Mouse (Mus musculus) stomach, postnatal 0 days (tissue): ENCODE measurements around the gene Dcun1d3. TPM values are rescaled to one million over a fixed set of nuclear protein-coding genes. Genes with fewer than 3 reads are reported as not detected.
A peak's percentile ranks its signal among the peaks of the same experiment; 100 is the strongest.

ENCODE experiments used
- ATAC-seq: fragments of 200-750 bp; cut with Nextera tagmentation; 2 replicates; pipeline ENCODE4 v1.8.0; 2017; ENCODE audit not compliant: low FRiP score, low TSS enrichment
- DNase-seq: peaks from one replicate; pipeline ENCODE4 v3.0.0-alpha.2; 2016; ENCODE audit warnings: low spot score
- H3K27ac ChIP-seq: fragments of 300-500 bp; sonication (generic); replicated peaks from 2 replicates; pipeline ENCODE4 v1.5.1; 2014; ENCODE audit warnings: mild to moderate bottlenecking, control low read depth
- H3K27me3 ChIP-seq: fragments of 300-500 bp; sonication (generic); 2 replicates; pipeline ENCODE4 v1.6.1; 2014; ENCODE audit warnings: low read length; ENCODE audit not compliant: control insufficient read depth, insufficient read depth
- H3K36me3 ChIP-seq: fragments of 300-500 bp; sonication (generic); 2 replicates; pipeline ENCODE4 v1.6.1; 2014; ENCODE audit warnings: low read length, mixed read lengths; ENCODE audit not compliant: control insufficient read depth, insufficient read depth
- H3K4me1 ChIP-seq: fragments of 300-500 bp; sonication (generic); replicated peaks from 2 replicates; pipeline ENCODE4 v1.6.1; 2014; ENCODE audit warnings: antibody characterized with exemption; ENCODE audit not compliant: control insufficient read depth, insufficient read depth
- H3K4me2 ChIP-seq: fragments of 300-500 bp; sonication (generic); replicated peaks from 2 replicates; pipeline ENCODE4 v1.6.1; 2014; ENCODE audit warnings: low read depth, mild to moderate bottlenecking, control low read depth, moderate library complexity
- H3K4me3 ChIP-seq: fragments of 300-500 bp; sonication (generic); 2 replicates; pipeline ENCODE4 v1.5.1; 2014; ENCODE audit warnings: low read depth, low read length, control low read depth
- H3K9ac ChIP-seq: fragments of 300-500 bp; sonication (generic); 2 replicates; pipeline ENCODE4 v1.6.1; 2014; ENCODE audit warnings: mild to moderate bottlenecking, low read length, control low read depth, mixed read lengths
- H3K9me3 ChIP-seq: fragments of 300-500 bp; sonication (generic); 2 replicates; pipeline ENCODE4 v1.6.1; 2016; ENCODE audit warnings: low read length; ENCODE audit not compliant: control insufficient read depth
- CTCF ChIP-seq: IDR thresholded peaks from 2 replicates; pipeline ENCODE4 v1.5.1; 2016; ENCODE audit warnings: antibody characterized with exemption, low read depth, mild to moderate bottlenecking, moderate library complexity
- EP300 ChIP-seq: optimal IDR thresholded peaks from 2 replicates; pipeline ENCODE3; 2016; ENCODE audit warnings: antibody characterized with exemption
- WGBS: fragments of 180-500 bp; shearing (Covaris S2); extraction: QIAGEN DNeasy Blood & Tissue Kit; methylation state at CpG from one replicate; pipeline ENCODE4 v1.1.7; 2014; 5-methylcytosine and 5-hydroxymethylcytosine counted together
- polyA plus RNA-seq: library from polyadenylated mRNA; unstranded; fragments of >200 nt; fragmentation: Nextera tagmentation; extraction: Ambion mirVana; gene quantifications from 2 replicates; pipeline ENCODE4 v1.2.1, GENCODE M21; 2015

Dcun1d3 gene
- polyA plus RNA-seq = 11.5 and 12.1 TPM in 2 replicates

DNA sequence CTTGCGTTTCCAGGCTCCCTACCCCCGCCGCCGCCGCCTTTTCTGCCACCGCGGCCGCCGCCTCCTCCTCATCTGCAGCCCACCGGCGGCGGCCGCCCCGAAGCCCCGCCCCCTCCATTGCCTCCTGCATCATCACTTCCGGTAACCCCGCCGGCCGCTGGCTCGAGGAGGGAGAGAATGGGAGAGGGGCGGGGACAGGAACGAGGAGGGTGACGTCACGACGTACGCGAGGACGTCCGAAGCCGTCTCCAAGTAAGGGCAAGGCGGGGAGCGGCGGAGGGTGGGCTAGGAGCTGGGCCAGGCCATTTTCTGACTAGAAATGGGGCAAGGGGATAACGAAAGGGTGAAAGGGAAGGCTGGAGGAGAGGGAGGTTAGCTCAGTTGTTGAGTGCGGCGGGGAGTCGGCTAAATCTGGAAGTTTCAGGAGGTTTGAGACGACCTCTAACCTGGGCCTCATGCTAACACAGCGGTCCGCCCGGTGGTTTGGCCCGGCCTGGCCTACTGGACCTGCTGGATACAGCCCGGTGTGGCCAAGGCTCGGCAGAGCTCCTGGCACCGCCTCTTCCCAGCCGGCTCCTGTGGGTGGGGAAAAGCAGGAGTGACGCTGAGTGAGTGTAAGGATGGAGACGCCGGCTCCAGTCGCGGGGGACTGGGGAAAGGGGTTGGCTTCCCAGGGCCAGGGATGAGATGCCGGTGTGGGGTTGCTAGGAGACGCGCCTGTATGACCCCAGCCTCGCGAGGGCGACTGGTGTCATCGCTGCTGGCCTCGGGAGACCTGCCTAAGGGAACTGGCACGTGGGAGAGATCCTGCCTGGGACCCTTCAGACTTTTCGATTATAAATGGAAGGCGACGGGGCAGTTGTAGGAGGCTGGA lies at the start of gene Dcun1d3, which contains the start of gene Lyrm1:
TSS of gene Dcun1d3 (minus strand) at position 660 of the 874 bp plus-strand sequence.
TSS of gene Lyrm1 (plus strand) at position 223 of the 874 bp plus-strand sequence.
- H3K27me3 ChIP-seq = no peaks in the 10 kb centered on the region
- no peaks in the 10 kb centered on the region for H3K9me3 ChIP-seq
- no peaks in the 10 kb centered on the region for H3K36me3 ChIP-seq
- TF ChIP-seq EP300 (peak; percentile 27), CTCF (no peak)
- H3K4me2 ChIP-seq = peak within 1 kb of the TSS; percentile 90
- H3K4me1 ChIP-seq = 0 out of 2 replicates have a peak, but pooled peaks cover 4% of the 10 kb centered on the region
- H3K4me3 ChIP-seq = peak within 1 kb of the TSS; percentile 76
- ATAC-seq (peak; percentile 99), DNase-seq (peak; percentile 98)
- H3K9ac ChIP-seq = peak within 1 kb of the TSS; percentile 87
- under 1% methylated on average over 62 of the region's 63 CpGs for WGBS
- peak within 1 kb of the TSS; percentile 96 for H3K27ac ChIP-seq

DNA sequence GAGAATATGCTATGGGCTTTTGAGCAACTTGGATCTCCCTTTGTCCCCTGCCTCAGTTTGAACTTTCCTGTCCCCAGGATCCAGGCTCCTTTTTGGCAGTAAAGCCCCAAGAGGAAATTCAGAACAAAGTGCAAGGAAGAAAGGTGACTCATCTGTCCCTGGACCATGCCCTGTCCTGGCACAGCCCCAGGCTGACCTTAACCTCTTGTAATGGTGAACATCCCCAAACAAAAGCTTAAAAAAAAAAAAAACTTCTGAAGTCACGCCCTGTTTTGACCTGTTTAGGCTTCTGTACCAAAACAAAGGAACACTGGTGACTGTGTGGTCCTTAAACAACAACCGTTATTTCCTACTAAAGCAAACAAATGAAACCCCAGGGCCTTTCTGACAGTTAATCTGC lies 45.5 kb upstream of the Dcun1d3 start:
- no peak overlapping the region for H3K4me2 ChIP-seq
- H3K9ac ChIP-seq = no peak overlapping the region
- H3K4me1 ChIP-seq = no peaks in the 10 kb centered on the region
- no peaks in the 10 kb centered on the region for H3K36me3 ChIP-seq
- no peaks in the 10 kb centered on the region for H3K27me3 ChIP-seq
- no peak for ATAC-seq
- TF ChIP-seq CTCF = no peak
- no peak for TF ChIP-seq EP300
- H3K4me3 ChIP-seq = no peak overlapping the region
- H3K27ac ChIP-seq = no peak overlapping the region
- 65% methylated on average over 2 of the region's 2 CpGs for WGBS
- no peaks in the 10 kb centered on the region for H3K9me3 ChIP-seq
- no peak for DNase-seq

DNA sequence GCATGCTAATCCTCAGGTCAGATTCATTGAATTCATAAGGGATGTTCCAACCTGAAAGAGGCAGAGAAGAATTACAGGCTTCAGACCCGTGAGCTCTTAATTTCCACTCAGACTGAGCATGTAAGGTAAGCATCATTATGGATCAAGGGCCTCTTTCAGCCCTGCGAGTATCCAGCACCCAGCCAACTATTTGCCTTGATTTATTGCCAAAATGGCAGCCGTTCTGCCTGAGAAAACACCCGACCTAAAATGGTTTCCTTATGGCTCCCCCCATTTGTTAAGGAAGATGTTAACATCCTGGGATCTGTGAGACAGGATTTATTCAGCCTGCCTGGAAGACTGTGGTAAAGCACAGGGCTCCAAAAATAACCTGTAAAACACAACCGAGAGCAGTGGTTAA lies 40.9 kb upstream of the Dcun1d3 start:
- no peak for DNase-seq
- TF ChIP-seq CTCF (no peak), EP300 (no peak)
- WGBS = 54% methylated on average over 5 of the region's 5 CpGs

DNA sequence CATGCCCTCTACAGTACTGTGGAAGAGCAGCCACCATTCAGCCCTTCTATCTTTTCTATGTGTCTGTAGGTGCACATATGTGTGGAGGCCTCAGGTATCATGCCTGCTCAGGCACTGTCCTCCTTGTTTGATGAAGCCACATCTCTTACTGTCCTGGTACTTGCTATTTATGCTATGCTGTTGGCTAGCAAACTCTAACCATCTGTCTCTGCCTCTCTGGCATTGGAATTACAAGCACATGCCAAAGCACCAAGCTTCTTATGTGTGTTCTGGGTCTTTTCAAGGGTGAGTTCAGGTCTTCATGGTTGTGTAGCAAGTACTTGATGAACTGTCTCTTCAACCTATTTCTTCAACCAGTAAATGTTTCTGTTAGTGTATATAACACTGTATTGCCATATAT lies 40.2 kb upstream of the Dcun1d3 start:
- no peaks in the 10 kb centered on the region for H3K27me3 ChIP-seq
- TF ChIP-seq EP300 (no peak), CTCF (no peak)
- H3K9me3 ChIP-seq = no peaks in the 10 kb centered on the region
- ATAC-seq = no peak
- H3K27ac ChIP-seq = no peak overlapping the region
- no peaks in the 10 kb centered on the region for H3K4me1 ChIP-seq
- no peaks in the 10 kb centered on the region for H3K36me3 ChIP-seq
- no peak overlapping the region for H3K4me2 ChIP-seq
- no peak overlapping the region for H3K4me3 ChIP-seq
- no peak for DNase-seq
- H3K9ac ChIP-seq = no peak overlapping the region

More for the DNA sequence above, 40.9 kb upstream of the Dcun1d3 start:
- H3K4me2 ChIP-seq = no peak overlapping the region
- H3K27me3 ChIP-seq = no peaks in the 10 kb centered on the region
- no peak overlapping the region for H3K4me3 ChIP-seq
- H3K4me1 ChIP-seq = no peaks in the 10 kb centered on the region
- ATAC-seq = no peak
- H3K27ac ChIP-seq = 0 out of 2 replicates have a peak overlapping the region, but pooled peaks have one; percentile 20
- no peaks in the 10 kb centered on the region for H3K36me3 ChIP-seq
- H3K9me3 ChIP-seq = no peaks in the 10 kb centered on the region
- H3K9ac ChIP-seq = no peak overlapping the region

DNA sequence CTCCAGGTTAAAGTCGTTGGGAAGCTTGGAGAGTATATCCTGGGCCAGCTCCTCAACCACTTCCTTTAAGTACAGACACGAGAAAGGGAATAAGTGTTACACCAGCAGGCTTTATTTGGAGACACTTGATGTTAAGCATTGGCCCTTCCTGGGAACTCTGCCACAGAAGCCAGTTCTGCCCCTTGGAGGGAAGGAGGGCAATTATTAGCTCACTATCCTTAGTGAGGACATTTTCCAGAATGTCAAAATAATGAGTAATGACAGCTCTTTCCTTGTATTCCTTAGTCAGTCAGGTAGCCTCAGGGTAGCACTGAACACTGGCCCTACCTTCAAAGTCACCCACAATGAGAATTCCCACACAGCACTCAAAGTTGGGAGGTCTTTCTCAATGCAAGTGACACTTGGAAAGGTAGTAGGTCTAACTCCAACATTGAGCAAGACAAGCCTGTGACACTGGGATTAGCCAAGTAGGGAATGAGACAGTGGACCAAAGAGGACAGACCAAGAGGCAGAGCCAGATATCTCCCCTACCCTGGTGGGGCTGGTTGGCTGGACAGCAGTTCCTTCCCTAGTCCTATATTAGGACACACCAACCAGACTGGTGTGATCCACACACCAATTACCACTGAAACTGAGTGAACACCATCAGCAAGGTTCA lies 32.8 kb upstream of the Dcun1d3 start:
- WGBS = 62% methylated on average over 2 of the region's 2 CpGs
- no peak for DNase-seq

DNA sequence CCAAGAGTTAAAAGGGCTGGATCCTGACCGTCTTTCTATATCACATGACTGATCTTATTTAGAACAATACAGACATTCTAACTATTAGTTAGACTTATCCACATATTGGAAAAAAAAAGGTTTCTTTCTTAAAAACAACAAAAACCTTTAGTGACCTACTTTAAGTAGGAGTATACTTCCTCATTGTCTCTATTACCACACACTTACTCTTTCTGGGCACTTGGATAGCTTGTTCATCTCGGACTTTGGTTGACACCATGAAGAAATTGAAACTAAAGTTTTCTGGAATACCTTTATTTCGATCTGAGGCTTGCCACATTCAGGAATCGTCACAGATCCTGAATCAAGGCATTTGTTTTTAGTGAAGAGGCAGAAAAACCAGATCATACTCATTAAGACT lies 25.0 kb upstream of the Dcun1d3 start:
- DNase-seq (no peak), ATAC-seq (no peak)
- no peak overlapping the region for H3K4me2 ChIP-seq
- 72% methylated on average over 4 of the region's 4 CpGs for WGBS
- no peaks in the 10 kb centered on the region for H3K36me3 ChIP-seq
- no peaks in the 10 kb centered on the region for H3K27me3 ChIP-seq
- no peaks in the 10 kb centered on the region for H3K9me3 ChIP-seq
- H3K4me1 ChIP-seq = no peaks in the 10 kb centered on the region
- no peak overlapping the region for H3K9ac ChIP-seq
- TF ChIP-seq CTCF (no peak), EP300 (no peak)
- H3K27ac ChIP-seq = no peak overlapping the region
- H3K4me3 ChIP-seq = no peak overlapping the region

More for the DNA sequence above, 32.8 kb upstream of the Dcun1d3 start:
- no peak overlapping the region for H3K27ac ChIP-seq
- no peak for ATAC-seq
- no peak overlapping the region for H3K4me3 ChIP-seq
- no peaks in the 10 kb centered on the region for H3K9me3 ChIP-seq
- H3K27me3 ChIP-seq = no peaks in the 10 kb centered on the region
- TF ChIP-seq CTCF (no peak), EP300 (no peak)
- H3K9ac ChIP-seq = no peak overlapping the region
- no peak overlapping the region for H3K4me2 ChIP-seq
- H3K4me1 ChIP-seq = no peaks in the 10 kb centered on the region
- H3K36me3 ChIP-seq = no peaks in the 10 kb centered on the region
